Mouse (Mus musculus) heart, embryonic 16.5 days (tissue): ENCODE measurements at regions not wholly inside any gene's neighbourhood (a gene's known extent, or its start where the extent isn't known, plus 50 kb on each side); places are given as distances from the start of the nearest gene placed in this dataset.

Source experiments
- ATAC-seq: fragments of 200-750 bp; cut with Nextera tagmentation; replicated peaks from 2 replicates; pipeline ENCODE4 v1.8.0; 2017; ENCODE audit warnings: moderate number of reproducible peaks; ENCODE audit not compliant: insufficient read depth, low FRiP score; ENCODE audit errors: extremely low read depth
- H3K27ac ChIP-seq: fragments of 300-500 bp; sonication (generic); 2 replicates; pipeline ENCODE4 v1.5.1; 2014; ENCODE audit warnings: mild to moderate bottlenecking, low read length, control low read depth, moderate library complexity
- H3K27me3 ChIP-seq: fragments of 300-500 bp; sonication (generic); 2 replicates; pipeline ENCODE4 v1.6.1; 2014; ENCODE audit warnings: low read length, mixed read lengths; ENCODE audit not compliant: control insufficient read depth, insufficient read depth
- H3K36me3 ChIP-seq: fragments of 300-500 bp; sonication (generic); 2 replicates; pipeline ENCODE4 v1.6.1; 2014; ENCODE audit not compliant: control insufficient read depth, insufficient read depth
- H3K4me1 ChIP-seq: fragments of 300-500 bp; sonication (generic); 2 replicates; pipeline ENCODE4 v1.6.1; 2014; ENCODE audit warnings: low read length, mixed read lengths; ENCODE audit not compliant: control insufficient read depth, insufficient read depth
- H3K4me2 ChIP-seq: fragments of 300-500 bp; sonication (generic); 2 replicates; pipeline ENCODE4 v1.6.1; 2014; ENCODE audit warnings: low read depth, mild to moderate bottlenecking, control low read depth, low read length
- H3K4me3 ChIP-seq: fragments of 300-500 bp; sonication (generic); 2 replicates; pipeline ENCODE4 v1.5.1; 2014; ENCODE audit warnings: mild to moderate bottlenecking, control low read depth, low read length
- H3K9ac ChIP-seq: fragments of 300-500 bp; sonication (generic); 2 replicates; pipeline ENCODE4 v1.6.1; 2014; ENCODE audit warnings: low read length, control low read depth
- H3K9me3 ChIP-seq: fragments of 300-500 bp; sonication (generic); replicated peaks from 2 replicates; pipeline ENCODE4 v1.6.1; 2016; ENCODE audit warnings: low read length; ENCODE audit not compliant: control insufficient read depth
- WGBS: fragments of 180-500 bp; shearing (Covaris S2); extraction: QIAGEN DNeasy Blood & Tissue Kit; methylation state at CpG from one replicate; pipeline ENCODE4 v1.1.7; 2014; 5-methylcytosine and 5-hydroxymethylcytosine counted together

DNA sequence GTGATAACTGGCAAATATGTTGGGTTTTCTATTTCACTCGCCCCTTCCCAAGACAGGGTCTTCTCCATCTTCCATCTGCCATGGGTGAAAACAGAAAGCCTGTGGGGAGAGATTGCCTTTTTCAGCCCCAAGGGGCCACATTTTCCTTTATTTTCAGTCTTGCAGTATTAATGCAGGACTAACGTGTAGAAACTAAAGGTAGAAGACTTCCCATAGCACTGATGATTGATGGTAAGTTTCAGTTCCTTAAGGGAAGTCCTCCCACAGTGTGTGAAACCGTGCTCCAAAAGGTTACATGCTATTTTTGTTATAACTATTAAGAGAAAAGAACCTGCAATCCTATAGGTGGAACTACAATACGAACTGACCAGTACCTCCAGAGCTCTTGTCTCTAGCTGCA is 107.1 kb upstream of the Tet2 start:
- no peak overlapping the region for H3K4me2 ChIP-seq
- WGBS, result 77% methylated on average over 4 of the region's 4 CpGs
- ATAC-seq, result no peak
- H3K36me3 ChIP-seq, result no peaks in the 10 kb centered on the region
- no peak overlapping the region for H3K9ac ChIP-seq
- no peaks in the 10 kb centered on the region for H3K27me3 ChIP-seq
- H3K4me1 ChIP-seq, result no peaks in the 10 kb centered on the region
- H3K4me3 ChIP-seq, result no peak overlapping the region
- no peak overlapping the region for H3K27ac ChIP-seq
- no peaks in the 10 kb centered on the region for H3K9me3 ChIP-seq

GRCm38 (mm10) chr3:133659759-133660158 is 114.8 kb upstream of the Tet2 start:
- WGBS, result 74% methylated on average over 8 of the region's 8 CpGs
- H3K4me3 ChIP-seq, result no peak overlapping the region
- no peak overlapping the region for H3K9ac ChIP-seq
- no peaks in the 10 kb centered on the region for H3K36me3 ChIP-seq
- H3K4me2 ChIP-seq, result no peak overlapping the region
- H3K4me1 ChIP-seq, result no peaks in the 10 kb centered on the region
- ATAC-seq, result no peak
- H3K9me3 ChIP-seq, result no peaks in the 10 kb centered on the region
- H3K27ac ChIP-seq, result no peak overlapping the region
- H3K27me3 ChIP-seq, result no peaks in the 10 kb centered on the region

- H3K36me3 ChIP-seq, result no peaks in the 10 kb centered on the region
- no peaks in the 10 kb centered on the region for H3K27me3 ChIP-seq
- no peak overlapping the region for H3K4me2 ChIP-seq
- H3K4me3 ChIP-seq, result no peak overlapping the region
- H3K4me1 ChIP-seq, result no peaks in the 10 kb centered on the region
- no peaks in the 10 kb centered on the region for H3K9me3 ChIP-seq
- no peak for ATAC-seq
- 67% methylated on average over 3 of the region's 3 CpGs for WGBS
- H3K27ac ChIP-seq, result no peak overlapping the region
- no peak overlapping the region for H3K9ac ChIP-seq
Measured at GRCm38 (mm10) chr3:133661303-133661702, 116.4 kb upstream of the Tet2 start.

DNA sequence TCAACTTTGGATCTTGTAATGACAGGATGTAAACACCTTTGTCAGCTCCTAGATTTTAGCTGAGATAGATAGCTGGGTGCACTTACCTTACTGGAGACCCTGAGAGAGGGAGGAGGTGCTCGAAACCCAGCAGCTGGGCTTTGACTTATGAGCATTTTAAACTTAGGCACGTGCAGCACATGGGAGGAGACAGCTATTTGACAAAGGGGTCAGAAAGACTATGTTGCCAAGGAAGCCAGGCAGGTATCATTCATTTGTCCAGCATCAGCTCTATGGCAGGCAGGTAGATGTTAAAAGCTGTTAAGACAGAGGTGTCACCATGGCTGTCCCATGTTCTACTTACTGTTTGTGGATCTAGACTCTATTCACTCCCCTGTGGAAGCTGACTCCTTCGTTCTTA is 120.0 kb upstream of the Tet2 start:
- H3K9me3 ChIP-seq, result no peaks in the 10 kb centered on the region
- H3K36me3 ChIP-seq, result no peaks in the 10 kb centered on the region
- no peak for ATAC-seq
- no peak overlapping the region for H3K9ac ChIP-seq
- WGBS, result 67% methylated on average over 3 of the region's 3 CpGs
- no peak overlapping the region for H3K4me3 ChIP-seq
- no peaks in the 10 kb centered on the region for H3K27me3 ChIP-seq
- no peak overlapping the region for H3K4me2 ChIP-seq
- no peaks in the 10 kb centered on the region for H3K4me1 ChIP-seq
- H3K27ac ChIP-seq, result no peak overlapping the region

DNA sequence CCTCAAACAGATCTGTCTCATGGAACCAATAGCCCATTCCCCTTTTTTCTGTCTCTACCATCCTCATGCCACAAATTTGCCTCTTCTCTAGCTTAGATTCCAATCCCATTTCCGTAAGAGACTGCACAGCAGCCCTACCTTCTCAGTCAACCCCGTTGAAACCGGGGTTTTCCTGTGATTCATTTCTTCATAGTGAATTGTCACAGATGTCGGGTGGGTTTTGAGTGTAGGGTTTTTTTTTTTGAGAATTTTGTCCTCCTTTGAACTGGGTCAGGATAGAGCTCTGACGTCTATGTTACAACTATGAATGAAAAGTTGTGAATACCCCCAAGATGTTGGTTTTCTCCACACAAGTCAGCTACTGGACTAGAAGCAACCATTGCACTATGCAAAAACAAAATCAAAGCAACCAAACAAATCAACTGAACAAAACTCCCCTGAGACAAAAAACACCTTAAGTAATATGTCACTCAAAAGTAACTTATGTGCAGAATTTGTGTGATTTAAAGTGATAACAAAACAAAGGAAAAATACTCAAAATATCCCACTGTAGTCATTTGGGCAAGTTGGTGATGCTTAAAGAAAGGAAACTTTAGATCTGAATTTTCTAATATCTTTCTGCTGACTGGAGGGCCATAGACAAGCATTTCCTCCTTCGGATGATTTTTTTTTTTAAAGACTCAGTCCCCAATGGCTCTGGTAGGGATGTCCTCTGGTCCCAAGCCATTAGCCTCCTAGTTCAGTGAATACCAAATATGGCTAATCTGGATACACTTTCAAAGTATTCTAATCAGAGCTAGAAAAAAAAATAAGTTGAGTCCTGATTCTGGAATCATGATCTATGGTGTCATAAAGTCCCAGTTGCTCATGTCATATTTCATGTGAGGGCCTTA is 120.7 kb upstream of the Tet2 start:
- Histone ChIP-seq H3K4me2 (no peak overlapping the region), H3K4me3 (no peak overlapping the region), H3K4me1 (no peaks in the 10 kb centered on the region), H3K9ac (no peak overlapping the region), H3K36me3 (no peaks in the 10 kb centered on the region), H3K27ac (no peak overlapping the region), H3K9me3 (no peaks in the 10 kb centered on the region), H3K27me3 (no peaks in the 10 kb centered on the region)
- ATAC-seq, result no peak
- 85% methylated on average over 6 of the region's 6 CpGs for WGBS

DNA sequence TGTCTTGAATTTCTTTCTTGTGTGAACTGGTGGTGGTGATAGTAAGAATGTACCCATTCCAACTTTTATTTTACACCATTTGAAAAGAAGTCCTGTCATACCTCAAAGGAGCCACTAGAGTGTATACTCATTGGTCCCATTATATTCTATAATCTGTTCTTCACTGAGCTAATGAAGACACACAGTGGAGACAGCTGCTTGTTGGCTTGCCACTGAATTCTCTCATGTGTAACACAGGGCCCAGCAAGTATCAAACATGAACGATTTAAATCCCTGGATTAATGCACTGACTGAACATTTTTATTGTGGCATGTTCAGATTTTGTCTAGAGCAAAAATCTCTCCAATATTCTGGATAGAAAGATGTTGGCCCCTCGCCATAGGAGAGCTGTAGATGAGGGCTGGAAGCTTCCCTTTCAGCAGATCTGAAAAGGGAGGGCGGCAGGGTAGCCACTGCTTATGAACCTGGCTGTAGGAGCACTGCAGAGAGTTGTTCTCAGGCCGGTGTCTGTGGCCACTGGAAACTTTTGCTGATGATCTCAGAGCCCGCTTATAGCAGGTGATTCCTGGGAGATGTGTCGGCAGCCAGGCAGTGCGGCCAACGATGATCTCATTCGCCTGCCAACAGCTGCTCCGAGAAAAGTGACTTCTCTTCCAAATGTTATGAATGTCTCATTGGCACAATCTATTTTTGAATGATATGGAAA is 128.0 kb upstream of the Tet2 start:
- no peaks in the 10 kb centered on the region for H3K27me3 ChIP-seq
- ATAC-seq, result peak; percentile 92
- no peaks in the 10 kb centered on the region for H3K9me3 ChIP-seq
- no peaks in the 10 kb centered on the region for H3K36me3 ChIP-seq
- peak overlapping the region; percentile 34; the same call in 1 of the 2 replicates for H3K9ac ChIP-seq
- H3K27ac ChIP-seq, result peak overlapping the region; percentile 82
- 36% methylated on average over 10 of the region's 10 CpGs for WGBS
- H3K4me1 ChIP-seq, result peaks cover 4% of the 10 kb centered on the region; the same call in 1 of the 2 replicates
- H3K4me3 ChIP-seq, result peak overlapping the region; percentile 2; the same call in 1 of the 2 replicates
- peak overlapping the region; percentile 15; the same call in 1 of the 2 replicates for H3K4me2 ChIP-seq

DNA sequence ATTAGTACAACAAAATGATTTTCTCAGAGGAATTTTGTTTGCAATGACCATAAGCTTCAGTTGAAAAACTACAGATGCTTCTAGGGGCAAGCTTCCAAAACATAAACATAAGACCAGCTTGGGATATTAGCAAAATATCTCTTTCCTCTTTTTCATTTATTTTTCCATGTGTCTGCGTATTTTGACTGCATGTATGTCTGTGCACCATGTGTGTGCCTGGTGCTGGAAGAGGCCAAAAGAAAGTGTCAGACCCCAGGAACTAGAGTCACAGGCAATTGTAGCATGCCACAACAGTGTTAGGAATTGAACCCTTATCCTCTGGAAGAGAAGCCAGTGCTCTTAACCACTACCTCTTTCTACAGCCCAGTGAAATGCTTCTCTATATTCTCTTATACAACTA is 133.0 kb upstream of the Tet2 start:
- Histone ChIP-seq H3K4me1 (peaks cover 2% of the 10 kb centered on the region; the same call in 1 of the 2 replicates), H3K27me3 (no peaks in the 10 kb centered on the region), H3K9me3 (no peaks in the 10 kb centered on the region), H3K36me3 (no peaks in the 10 kb centered on the region), H3K9ac (no peak overlapping the region), H3K27ac (no peak overlapping the region), H3K4me3 (no peak overlapping the region), H3K4me2 (no peak overlapping the region)
- 85% methylated on average over 1 of the region's 1 CpGs for WGBS
- ATAC-seq, result no peak

- H3K4me1 ChIP-seq, result no peaks in the 10 kb centered on the region
- no peak for ATAC-seq
- no peaks in the 10 kb centered on the region for H3K9me3 ChIP-seq
- no peaks in the 10 kb centered on the region for H3K36me3 ChIP-seq
- H3K4me2 ChIP-seq, result no peak overlapping the region
- H3K9ac ChIP-seq, result no peak overlapping the region
- H3K4me3 ChIP-seq, result no peak overlapping the region
- H3K27ac ChIP-seq, result no peak overlapping the region
- no peaks in the 10 kb centered on the region for H3K27me3 ChIP-seq
- 47% methylated on average over 1 of the region's 1 CpGs for WGBS
Measured at GRCm38 (mm10) chr3:133679891-133680290, 135.0 kb upstream of the Tet2 start.

GRCm38 (mm10) chr3:133680343-133680742 is 135.4 kb upstream of the Tet2 start:
- Histone ChIP-seq H3K27ac (no peak overlapping the region), H3K4me1 (no peaks in the 10 kb centered on the region; the same call in 1 of the 2 replicates), H3K27me3 (no peaks in the 10 kb centered on the region), H3K9me3 (no peaks in the 10 kb centered on the region), H3K4me3 (no peak overlapping the region), H3K4me2 (no peak overlapping the region), H3K36me3 (no peaks in the 10 kb centered on the region), H3K9ac (no peak overlapping the region)
- 46% methylated on average over 2 of the region's 2 CpGs for WGBS
- ATAC-seq, result no peak
